Comparison of ENCODE assay signal across 23 mouse cellular contexts in the genomic region with DNA sequence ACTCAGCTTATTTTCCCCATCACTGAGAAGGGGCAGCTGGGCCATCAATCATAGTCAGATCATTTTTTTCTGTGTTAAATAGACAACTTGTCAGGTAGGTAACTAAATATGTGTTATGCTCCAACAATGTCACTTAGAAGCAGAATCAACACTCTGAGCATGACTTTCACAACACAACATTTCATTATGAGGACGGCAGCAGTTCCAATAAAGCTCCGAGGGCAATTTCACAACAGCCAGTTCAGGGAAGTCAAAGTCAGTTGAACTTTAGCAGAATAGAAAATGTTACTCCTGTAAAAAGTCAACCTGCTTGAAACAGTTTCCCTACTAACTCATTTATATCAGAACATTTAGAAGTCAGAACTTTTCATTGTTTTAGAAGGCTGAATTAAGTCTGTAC.
DNase-seq lines count a peak whose midpoint lies in the region; ATAC-seq lines count a peak whose summit lies in the region.
"Had no signal": no experiment of that assay in that cellular context is flagged by ENCODE, and none has a peak within 500 bp of the region (broad histone marks: within the 10 kb centered on the region; RNA-seq: fewer than 3 reads in every experiment).

No protein-coding gene starts in this region.

- peak; percentile 0 to 2 for DNase-seq in adrenal gland, postnatal 36 days
- DNase-seq in adrenal gland, postnatal 14 days: no peak
- peak; percentile 70 for DNase-seq in adipocyte (ENCODE audit: low spot score)
- peak; percentile 18 for DNase-seq in fat pad, adult 2 months (ENCODE audit: extremely low read depth, low read depth, low spot score)
- DNase-seq in cerebellum, adult 8-10 months: no peak
- DNase-seq: adrenal gland, adult 8-10 months; cerebellum, adult 11 months; cerebellum, adult 2 months; cerebellum, postnatal 10 days; cerebellum, postnatal 36 days; embryo, embryonic 11 days; forebrain, postnatal 0 days; gastrocnemius, postnatal 25 days; heart, adult 2 months; heart, postnatal 14 days; heart, postnatal 4 days; kidney, adult 18-20 months had no signal

- ATAC-seq in frontal cortex, adult (ENCODE audit: low TSS enrichment): no peak
- ATAC-seq: activated CD4-positive, CD25-positive, alpha-beta regulatory T cell, adult 4 months; forebrain, embryonic 14.5 days; forebrain, postnatal 0 days; hindbrain, postnatal 0 days; inflammation-experienced regulatory T-cells, adult 6 months; intestine, embryonic 16.5 days had no signal

Comparison
In these comparisons a context has a peak if more than half of its experiments do, and no peak if none do; other contexts are left out.
1. DNase-seq: peak in adrenal gland, postnatal 36 days (2 of 2), adipocyte (single experiment) and fat pad, adult 2 months (single experiment); none in adrenal gland, postnatal 14 days (single experiment) and cerebellum, adult 8-10 months (single experiment).